Mouse (Mus musculus): ENCODE measurements around the gene Tnk2.

GRCm38 (mm10) chr16:32708457-32709033 lies 64.9 kb downstream of the Tnk2 start:
- TF ChIP-seq EP300 (IDR thresholded peaks at IDR 0.05; ENCODE audit: low read depth) (no peak), CTCF (IDR thresholded peaks at IDR 0.05; ENCODE audit: low read depth) (no peak)

All from liver, embryonic 14.5 days (tissue).